Mouse (Mus musculus): ENCODE data around the gene Zfp362.

Zfp362 gene

DNA sequence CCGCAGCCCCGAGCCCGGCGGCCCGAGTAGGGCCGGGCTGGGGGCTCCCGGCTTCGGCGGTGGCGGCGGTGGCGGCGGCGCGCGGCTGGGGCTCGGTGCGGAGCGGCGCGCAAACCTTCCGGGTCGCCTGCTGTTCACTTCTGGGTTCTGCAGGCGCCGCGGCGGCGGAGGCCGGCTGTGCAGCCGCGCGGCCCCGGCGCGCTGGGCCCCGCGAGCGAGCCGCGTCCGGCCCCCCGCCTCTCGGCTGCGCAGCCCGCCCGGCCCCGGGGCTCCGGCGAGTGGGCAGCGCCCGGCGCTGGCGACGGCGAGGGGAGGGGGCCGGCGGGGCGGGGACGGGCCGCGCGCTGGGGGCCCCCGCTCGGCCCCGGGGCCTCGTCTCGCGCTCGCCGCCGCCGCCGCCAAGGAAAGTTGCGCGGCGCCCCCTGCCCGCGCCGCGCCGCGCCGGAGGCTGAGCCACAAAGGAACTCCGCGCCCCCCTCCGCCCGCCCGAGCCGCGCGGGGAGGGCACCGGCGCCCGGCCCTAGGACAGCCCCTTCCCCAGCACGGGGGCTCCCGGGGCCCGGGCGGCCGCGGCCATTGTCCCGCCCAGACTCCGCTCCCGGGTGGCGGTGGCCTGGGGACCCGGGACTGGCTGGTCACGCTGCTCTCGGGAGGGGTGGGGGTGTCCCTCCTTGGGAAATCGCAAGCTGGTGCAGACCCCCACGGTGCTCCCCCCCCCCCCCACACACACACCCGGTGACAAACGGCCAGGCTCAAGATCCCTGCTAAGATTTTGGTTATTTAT lies at the start of gene Zfp362:
Zfp362 (minus strand) TSS at position 3 of the 784 bp plus-strand sequence.
- DNase-seq (ENCODE audit: low spot score), result no peak

- DNase-seq (ENCODE audit: low spot score), result no peak
Measured at GRCm38 (mm10) chr4:128855613-128856040, 49.8 kb upstream of the Zfp362 start.

- DNase-seq (ENCODE audit: low spot score), result no peak
Measured at GRCm38 (mm10) chr4:128853117-128853516, 47.3 kb upstream of the Zfp362 start.

DNA sequence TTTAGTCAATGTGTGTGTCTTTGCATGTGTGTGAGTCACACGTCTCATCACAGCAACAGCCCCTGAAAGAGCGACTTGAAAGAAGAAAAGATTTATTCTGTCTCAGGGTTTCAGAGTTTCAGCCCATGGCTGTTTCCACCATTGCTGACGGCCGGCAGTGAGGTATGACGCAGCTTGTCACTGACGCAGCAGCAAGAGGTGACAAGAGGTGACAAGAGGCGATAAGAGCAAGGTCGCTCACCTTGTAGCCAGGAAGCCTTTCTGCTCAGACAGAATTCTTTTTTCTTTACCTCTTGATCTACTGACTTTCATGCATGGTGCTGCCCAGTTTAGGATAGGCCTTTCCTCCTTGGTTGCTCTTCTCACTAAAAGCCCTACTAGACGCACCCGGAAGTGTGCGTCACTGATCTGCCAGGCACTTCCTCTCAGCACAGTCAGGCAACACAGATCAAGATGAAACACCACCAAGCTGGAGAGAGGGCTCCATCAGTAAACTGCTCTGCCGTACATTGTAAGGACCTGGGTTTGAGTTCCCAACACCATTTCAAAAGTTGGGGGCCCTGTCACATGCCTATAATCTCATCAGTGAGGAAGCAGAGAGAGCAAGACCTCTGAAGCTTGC lies 46.5 kb upstream of the Zfp362 start:
- DNase-seq (ENCODE audit: low spot score), result peak; percentile 38

- DNase-seq (ENCODE audit: low spot score), result no peak
Measured at GRCm38 (mm10) chr4:128849686-128850085, 43.8 kb upstream of the Zfp362 start.

DNA sequence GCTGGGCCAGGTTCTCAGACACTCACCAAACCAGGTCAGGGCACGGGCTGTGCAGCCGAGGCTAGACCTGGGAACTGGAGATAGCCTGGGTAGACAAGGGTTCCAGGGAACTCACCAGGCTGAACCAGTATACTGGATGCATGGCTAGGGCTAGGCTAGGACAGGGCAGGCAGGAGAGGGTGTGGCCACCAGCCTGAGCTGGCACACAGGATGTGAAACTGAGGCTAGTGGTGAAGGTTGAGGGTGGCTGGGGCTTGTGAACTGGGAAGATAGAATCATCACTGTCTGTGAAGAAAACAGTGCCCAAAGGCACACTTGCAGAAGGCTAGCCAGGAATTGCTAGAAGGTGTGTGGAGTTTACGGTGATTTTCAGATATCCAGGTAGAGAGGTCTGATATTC lies 43.1 kb upstream of the Zfp362 start:
- DNase-seq (ENCODE audit: low spot score), result no peak

DNA sequence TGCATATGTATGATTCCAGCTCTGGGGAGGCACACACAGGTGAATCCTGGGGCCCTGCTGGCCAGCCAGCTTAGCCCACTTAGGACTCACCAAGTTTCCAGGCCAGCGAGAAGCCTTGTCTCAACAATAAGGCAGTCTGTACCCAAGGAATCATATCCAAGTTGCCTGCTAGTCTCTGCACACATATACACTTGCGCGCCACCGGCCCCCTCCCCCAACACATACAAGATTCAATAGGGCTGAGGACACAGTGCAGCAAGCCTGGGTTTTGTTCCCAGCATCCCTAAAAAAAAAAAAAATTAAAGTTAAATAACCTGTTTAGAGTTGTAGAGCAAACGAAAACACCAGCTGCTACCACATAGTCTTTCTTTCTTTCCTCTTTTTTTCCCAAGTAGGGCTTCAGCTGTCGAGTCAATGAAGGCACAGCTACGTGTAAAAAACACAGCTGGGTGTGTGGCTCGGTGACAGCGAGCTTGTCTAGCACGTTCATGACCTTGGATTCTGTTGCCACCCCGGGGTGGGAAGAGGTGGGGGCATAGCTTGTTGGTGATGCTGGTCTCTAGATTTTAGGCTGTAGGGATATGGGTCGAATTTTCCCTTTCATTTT lies 39.6 kb upstream of the Zfp362 start:
- no peak for DNase-seq (ENCODE audit: low spot score)

- DNase-seq (ENCODE audit: low spot score), result no peak
Measured at GRCm38 (mm10) chr4:128844566-128844965, 38.7 kb upstream of the Zfp362 start.

- no peak for DNase-seq (ENCODE audit: low spot score)
Measured at GRCm38 (mm10) chr4:128841259-128841658, 35.4 kb upstream of the Zfp362 start.

DNA sequence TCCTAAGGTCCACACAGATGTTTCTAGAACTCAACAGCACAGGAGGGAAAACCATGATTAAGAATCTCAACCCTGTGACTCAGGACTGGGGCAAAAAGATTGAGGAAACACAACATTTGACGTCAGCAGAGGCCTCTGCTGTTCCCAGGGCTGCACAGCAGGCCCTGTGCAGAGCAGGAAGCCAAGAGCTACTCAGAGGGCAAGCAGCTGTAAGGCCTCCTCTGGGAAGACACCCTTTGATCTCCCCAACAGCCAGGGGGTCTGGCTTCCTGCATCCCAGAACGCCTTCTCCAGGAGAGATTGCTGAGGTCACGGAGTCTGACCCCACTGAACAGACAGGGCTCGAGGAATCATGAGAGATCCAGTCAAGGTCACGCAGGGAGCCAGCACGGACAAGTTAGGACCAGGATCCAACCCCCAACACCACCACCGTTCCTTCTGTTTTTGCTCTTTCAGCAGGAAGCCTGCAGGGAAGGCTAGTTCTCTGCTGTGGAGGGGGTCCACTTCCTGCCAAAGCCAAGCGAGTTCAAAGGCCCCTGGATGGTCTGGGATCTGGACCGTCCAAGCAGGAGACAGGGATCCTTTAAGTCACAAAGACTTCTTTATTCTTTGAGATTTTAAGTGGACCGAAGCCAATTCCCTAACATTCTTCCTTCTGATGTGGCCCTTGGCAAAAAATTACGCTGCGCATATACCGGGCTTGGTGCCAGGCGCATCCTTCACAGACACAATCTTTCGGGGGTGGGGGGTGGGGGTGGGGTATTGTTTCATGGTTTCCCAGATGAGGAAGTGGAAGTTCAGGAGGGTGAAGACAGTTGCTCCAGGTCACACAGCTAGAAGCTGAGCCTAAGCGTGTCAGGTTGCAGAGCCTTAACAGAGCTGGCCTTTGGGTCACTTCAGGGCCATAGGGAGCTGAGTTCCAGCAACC lies 34.2 kb upstream of the Zfp362 start:
- peak; percentile 81 for DNase-seq (ENCODE audit: low spot score)

DNA sequence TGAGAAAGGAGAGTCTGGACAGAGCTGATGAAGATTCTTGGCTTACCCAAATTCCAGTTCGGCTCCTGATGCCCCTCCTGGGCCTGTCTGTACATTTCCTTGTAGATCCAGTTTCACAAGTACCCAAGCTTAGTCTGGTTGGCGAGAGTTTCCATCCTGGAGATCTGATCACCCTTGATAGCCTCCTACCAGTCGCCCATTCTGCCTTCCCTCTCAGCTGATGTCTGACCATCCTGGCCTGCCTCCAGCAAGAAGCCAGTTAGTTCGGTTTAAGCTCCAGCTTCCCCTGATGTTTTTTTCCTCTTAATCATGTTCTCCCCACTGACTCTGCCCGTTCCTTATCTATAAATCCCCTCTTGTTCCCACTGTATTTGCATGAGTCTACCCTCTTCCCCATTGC lies 32.4 kb upstream of the Zfp362 start:
- DNase-seq (ENCODE audit: low spot score), result no peak

GRCm38 (mm10) chr4:128824131-128824530 lies 18.3 kb upstream of the Zfp362 start:
- DNase-seq (ENCODE audit: low spot score), result no peak

- no peak for DNase-seq (ENCODE audit: low spot score)
Measured at GRCm38 (mm10) chr4:128820568-128820967, 14.7 kb upstream of the Zfp362 start.

DNA sequence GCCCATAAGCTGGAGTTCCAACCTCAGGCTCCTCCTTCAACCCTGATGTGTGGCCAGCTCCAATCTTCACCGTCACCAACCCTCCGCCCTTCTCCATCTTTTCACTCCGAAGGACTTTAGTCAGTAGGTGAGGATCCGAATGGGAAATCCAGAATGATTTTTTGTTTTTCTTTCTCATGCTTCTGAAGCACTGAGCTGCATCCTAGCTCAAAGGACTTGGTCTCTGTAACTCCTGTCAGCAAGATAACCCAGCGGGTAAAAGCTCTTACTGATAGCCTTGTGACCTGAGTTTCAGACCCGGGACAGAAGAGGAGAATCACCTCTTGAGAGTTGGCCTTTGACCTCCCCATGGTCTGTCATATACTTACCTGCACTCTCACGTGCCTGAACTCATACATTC lies 11.2 kb upstream of the Zfp362 start:
- DNase-seq (ENCODE audit: low spot score), result peak; percentile 70

- DNase-seq (ENCODE audit: low spot score), result peak; percentile 86
Measured at GRCm38 (mm10) chr4:128811382-128812056, 5.7 kb upstream of the Zfp362 start.

DNA sequence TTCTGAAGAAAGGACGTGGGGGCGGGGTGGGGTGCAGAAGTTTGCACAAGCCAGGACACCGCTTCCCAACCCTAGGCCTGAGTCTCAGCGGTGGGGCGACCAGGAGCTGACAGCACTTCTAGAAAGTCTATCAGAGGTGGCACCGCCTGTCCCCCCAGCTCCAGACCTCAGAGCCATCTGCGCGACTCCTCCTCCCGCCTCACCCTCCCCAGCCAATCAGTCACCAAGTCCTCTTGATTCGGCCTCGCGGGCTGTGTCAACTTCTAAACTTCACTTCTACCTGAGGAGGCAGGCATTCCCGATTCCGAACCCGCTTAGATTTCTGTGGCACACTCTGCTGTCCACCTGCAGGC lies 958 bp upstream of the Zfp362 start:
- peak; percentile 86 for DNase-seq (ENCODE audit: low spot score)

DNA sequence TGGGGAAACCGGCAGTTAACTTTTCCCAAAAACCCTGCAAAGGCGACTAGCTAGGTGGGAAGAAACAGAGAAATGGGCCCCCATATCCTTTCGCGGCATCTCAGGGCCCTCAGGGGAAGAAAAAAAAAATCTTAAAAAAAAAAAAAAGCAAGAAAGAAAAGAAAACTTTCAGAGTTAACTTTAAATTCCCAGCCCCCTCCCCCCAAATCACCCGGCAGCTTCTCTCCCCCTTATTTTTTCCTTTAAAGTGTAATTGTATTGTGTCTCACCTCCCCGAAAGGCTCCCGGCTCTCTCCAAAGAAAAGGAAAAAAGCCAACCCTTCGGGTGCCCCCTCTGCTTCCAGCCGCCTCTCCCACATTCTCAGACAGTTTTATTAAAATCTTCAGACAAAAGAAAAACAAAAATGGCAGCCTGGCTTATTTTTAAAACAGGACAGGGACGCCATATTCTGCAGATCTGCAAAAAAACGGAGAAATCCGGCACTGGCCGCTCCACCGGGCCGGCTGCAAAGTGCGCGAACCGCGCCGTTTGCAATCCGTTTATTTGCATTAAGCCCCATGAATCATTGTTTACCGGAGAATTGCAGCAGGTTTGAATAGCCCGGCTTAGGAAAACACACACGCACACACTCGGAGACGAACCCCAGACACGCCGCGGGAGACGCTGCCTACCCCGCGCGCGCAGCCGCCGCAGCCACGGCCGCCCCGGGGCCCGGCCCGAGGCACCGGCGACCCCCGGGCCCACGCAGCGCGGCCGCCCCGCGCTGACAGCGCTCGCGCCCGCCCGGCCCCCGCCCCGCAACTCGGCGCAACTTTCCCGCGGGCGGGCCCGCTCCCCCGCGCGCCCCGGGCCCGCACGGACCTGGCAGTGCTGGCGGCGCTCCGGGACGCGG lies 449 bp downstream of the Zfp362 start:
- DNase-seq (ENCODE audit: low spot score), result no peak

DNA sequence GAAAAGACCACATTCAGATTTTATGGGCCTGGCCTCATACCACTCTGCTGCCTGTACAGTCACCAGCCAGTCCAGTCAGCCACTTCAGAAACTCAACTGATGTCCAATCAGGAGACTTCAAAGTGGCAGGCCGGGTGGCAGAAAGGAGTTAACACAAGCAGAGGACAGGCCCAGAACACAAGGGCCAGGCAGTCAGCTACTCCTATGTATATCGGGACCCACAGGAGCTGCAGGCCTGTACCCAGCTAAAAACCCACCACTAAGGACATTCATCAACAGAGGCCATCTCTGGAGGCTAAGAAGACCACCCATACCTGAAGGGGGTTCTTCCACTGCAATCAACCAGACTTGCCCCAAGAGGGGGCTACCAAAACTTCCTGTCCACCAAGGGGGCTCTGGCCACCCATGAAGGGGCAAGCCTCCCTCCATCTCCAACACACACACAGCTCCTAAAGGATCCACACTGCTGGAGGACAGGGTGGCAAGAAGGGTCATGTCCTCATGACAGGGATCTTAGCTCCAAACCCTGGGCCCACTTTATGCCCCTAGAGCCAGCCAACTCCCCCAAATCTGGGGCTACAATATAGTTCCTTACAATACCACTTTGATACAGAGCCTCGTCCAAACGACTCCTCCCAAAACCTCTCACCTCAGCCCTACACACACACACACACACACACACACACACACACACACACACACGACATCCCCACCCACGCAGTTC lies 1.3 kb downstream of the Zfp362 start:
- no peak for DNase-seq (ENCODE audit: low spot score)

DNA sequence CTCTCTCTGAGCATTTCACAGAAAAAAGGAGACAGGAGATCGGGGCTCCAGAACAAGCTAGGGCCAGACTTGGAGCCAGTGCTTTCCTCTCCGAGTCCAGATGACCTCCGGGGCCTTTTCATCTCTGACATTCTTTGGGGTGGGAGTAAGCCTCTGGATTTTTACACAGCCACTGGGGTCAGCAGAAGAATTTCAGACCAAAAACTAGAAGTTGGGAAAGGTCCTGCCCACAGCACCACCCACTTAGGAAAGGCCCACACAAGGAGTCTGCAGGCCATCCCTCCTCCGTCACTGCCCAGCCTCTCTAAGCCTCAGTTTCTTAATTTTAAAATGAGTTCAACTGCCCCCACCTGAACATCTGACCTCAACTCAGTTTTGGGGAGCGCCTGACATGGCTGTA lies 2.3 kb downstream of the Zfp362 start:
- no peak for DNase-seq (ENCODE audit: low spot score)
